Mouse (Mus musculus): ENCODE measurements at regions not wholly inside any gene's neighbourhood (a gene's known extent, or its start where the extent isn't known, plus 50 kb on each side); places are given as distances from the start of the nearest gene placed in this dataset.

GRCm38 (mm10) chr3:21974766-21975165 is 101.7 kb upstream of the Tbl1xr1 start:
- Histone ChIP-seq H3K9me3 (ENCODE audit: control insufficient read depth, insufficient read depth, low read depth, low read length) (no peaks in the 10 kb centered on the region), H3K9ac (ENCODE audit: insufficient read depth, low read depth, low read length, poor library complexity, severe bottlenecking) (no peak overlapping the region), H3K27ac (ENCODE audit: insufficient read depth, low read depth, low read length, poor library complexity, severe bottlenecking) (no peak overlapping the region), H3K36me3 (ENCODE audit: control insufficient read depth, insufficient read depth, low read length, poor library complexity, severe bottlenecking) (no peaks in the 10 kb centered on the region), H3K4me1 (ENCODE audit: control insufficient read depth in 2 of 2, insufficient read depth in 2 of 2, low read length in 2 of 2, poor library complexity in 1 of 2) (no peaks in the 10 kb centered on the region), H3K4me3 (ENCODE audit: insufficient read depth in 1 of 2, low read depth in 1 of 2, low read length in 2 of 2, poor library complexity in 1 of 2, severe bottlenecking in 1 of 2) (no peak overlapping the region)
- no peak for DNase-seq (ENCODE audit: low read depth, low spot score)
- no peak for TF ChIP-seq HCFC1 (IDR thresholded peaks at IDR 0.05; ENCODE audit: borderline replicate concordance, insufficient read depth, low read length)
- TF ChIP-seq CHD2 (IDR thresholded peaks at IDR 0.05; ENCODE audit: low read depth, low read length): no peak
- TF ChIP-seq ZC3H11A (IDR thresholded peaks at IDR 0.05; ENCODE audit: borderline replicate concordance, low read depth, low read length): no peak
- no peak for TF ChIP-seq ZNF384 (IDR thresholded peaks at IDR 0.05; ENCODE audit: low read depth, low read length)
- TF ChIP-seq MAFK (IDR thresholded peaks at IDR 0.05; ENCODE audit: insufficient read depth, low read depth, low read length): no peak
- in situ Hi-C loops (cut with MboI; ENCODE audit: low sequenced_read_pairs in 2 of 2, unreplicated experiment in 2 of 2): no loop called here

- Histone ChIP-seq H3K27ac (ENCODE audit: insufficient read depth, low read depth, low read length, poor library complexity, severe bottlenecking) (no peak overlapping the region), H3K9me3 (ENCODE audit: control insufficient read depth, insufficient read depth, low read depth, low read length) (no peaks in the 10 kb centered on the region)
- in situ Hi-C loops (cut with MboI; ENCODE audit: low sequenced_read_pairs in 2 of 2, unreplicated experiment in 2 of 2): no loop called here
Observed at GRCm38 (mm10) chr3:21977775-21978174, 98.7 kb upstream of the Tbl1xr1 start.

GRCm38 (mm10) chr3:21982991-21983390 is 93.5 kb upstream of the Tbl1xr1 start:
- H3K36me3 ChIP-seq (ENCODE audit: control insufficient read depth, insufficient read depth, low read length, poor library complexity, severe bottlenecking): no peaks in the 10 kb centered on the region
- TF ChIP-seq CHD2 (IDR thresholded peaks at IDR 0.05; ENCODE audit: low read depth, low read length): no peak
- no peak for TF ChIP-seq ZNF384 (IDR thresholded peaks at IDR 0.05; ENCODE audit: low read depth, low read length)
- no peak for TF ChIP-seq ZC3H11A (IDR thresholded peaks at IDR 0.05; ENCODE audit: borderline replicate concordance, low read depth, low read length)
- no peak for TF ChIP-seq MAFK (IDR thresholded peaks at IDR 0.05; ENCODE audit: insufficient read depth, low read depth, low read length)
- no peak overlapping the region for H3K27ac ChIP-seq (ENCODE audit: insufficient read depth, low read depth, low read length, poor library complexity, severe bottlenecking)
- no peak for DNase-seq (ENCODE audit: low read depth, low spot score)
- no peak overlapping the region for H3K4me3 ChIP-seq (ENCODE audit: insufficient read depth in 1 of 2, low read depth in 1 of 2, low read length in 2 of 2, poor library complexity in 1 of 2, severe bottlenecking in 1 of 2)
- in situ Hi-C loops (cut with MboI; ENCODE audit: low sequenced_read_pairs in 2 of 2, unreplicated experiment in 2 of 2): no loop called here
- no peaks in the 10 kb centered on the region for H3K4me1 ChIP-seq (ENCODE audit: control insufficient read depth in 2 of 2, insufficient read depth in 2 of 2, low read length in 2 of 2, poor library complexity in 1 of 2)
- H3K9me3 ChIP-seq (ENCODE audit: control insufficient read depth, insufficient read depth, low read depth, low read length): no peaks in the 10 kb centered on the region
- no peak overlapping the region for H3K9ac ChIP-seq (ENCODE audit: insufficient read depth, low read depth, low read length, poor library complexity, severe bottlenecking)

More at GRCm38 (mm10) chr3:21977775-21978174, 98.7 kb upstream of the Tbl1xr1 start:
- Histone ChIP-seq H3K36me3 (ENCODE audit: control insufficient read depth, insufficient read depth, low read length, poor library complexity, severe bottlenecking) (no peaks in the 10 kb centered on the region), H3K9ac (ENCODE audit: insufficient read depth, low read depth, low read length, poor library complexity, severe bottlenecking) (no peak overlapping the region), H3K4me3 (ENCODE audit: insufficient read depth in 1 of 2, low read depth in 1 of 2, low read length in 2 of 2, poor library complexity in 1 of 2, severe bottlenecking in 1 of 2) (no peak overlapping the region), H3K4me1 (ENCODE audit: control insufficient read depth in 2 of 2, insufficient read depth in 2 of 2, low read length in 2 of 2, poor library complexity in 1 of 2) (no peaks in the 10 kb centered on the region)
- TF ChIP-seq HCFC1 (IDR thresholded peaks at IDR 0.05; ENCODE audit: borderline replicate concordance, insufficient read depth, low read length) (no peak), CHD2 (IDR thresholded peaks at IDR 0.05; ENCODE audit: low read depth, low read length) (no peak), ZNF384 (IDR thresholded peaks at IDR 0.05; ENCODE audit: low read depth, low read length) (no peak), ZC3H11A (IDR thresholded peaks at IDR 0.05; ENCODE audit: borderline replicate concordance, low read depth, low read length) (no peak), MAFK (IDR thresholded peaks at IDR 0.05; ENCODE audit: insufficient read depth, low read depth, low read length) (no peak)
- no peak for DNase-seq (ENCODE audit: low read depth, low spot score)

GRCm38 (mm10) chr3:21983993-21984725 is 92.3 kb upstream of the Tbl1xr1 start:
- Histone ChIP-seq H3K9me3 (ENCODE audit: control insufficient read depth, insufficient read depth, low read depth, low read length) (no peaks in the 10 kb centered on the region), H3K4me1 (ENCODE audit: control insufficient read depth in 2 of 2, insufficient read depth in 2 of 2, low read length in 2 of 2, poor library complexity in 1 of 2) (no peaks in the 10 kb centered on the region), H3K4me3 (ENCODE audit: insufficient read depth in 1 of 2, low read depth in 1 of 2, low read length in 2 of 2, poor library complexity in 1 of 2, severe bottlenecking in 1 of 2) (no peak overlapping the region), H3K36me3 (ENCODE audit: control insufficient read depth, insufficient read depth, low read length, poor library complexity, severe bottlenecking) (no peaks in the 10 kb centered on the region), H3K9ac (ENCODE audit: insufficient read depth, low read depth, low read length, poor library complexity, severe bottlenecking) (no peak overlapping the region), H3K27ac (ENCODE audit: insufficient read depth, low read depth, low read length, poor library complexity, severe bottlenecking) (no peak overlapping the region)
- in situ Hi-C loops (cut with MboI; ENCODE audit: low sequenced_read_pairs in 2 of 2, unreplicated experiment in 2 of 2): no loop called here
- DNase-seq (ENCODE audit: low read depth, low spot score): peak; percentile 41
- no peak for TF ChIP-seq MAFK (IDR thresholded peaks at IDR 0.05; ENCODE audit: insufficient read depth, low read depth, low read length)

- H3K27ac ChIP-seq (ENCODE audit: insufficient read depth, low read depth, low read length, poor library complexity, severe bottlenecking): no peak overlapping the region
- no peak for DNase-seq (ENCODE audit: low read depth, low spot score)
- TF ChIP-seq ZC3H11A (IDR thresholded peaks at IDR 0.05; ENCODE audit: borderline replicate concordance, low read depth, low read length): no peak
- no peak for TF ChIP-seq HCFC1 (IDR thresholded peaks at IDR 0.05; ENCODE audit: borderline replicate concordance, insufficient read depth, low read length)
- TF ChIP-seq ZNF384 (IDR thresholded peaks at IDR 0.05; ENCODE audit: low read depth, low read length): no peak
- no peak for TF ChIP-seq MAFK (IDR thresholded peaks at IDR 0.05; ENCODE audit: insufficient read depth, low read depth, low read length)
- no peak for TF ChIP-seq CHD2 (IDR thresholded peaks at IDR 0.05; ENCODE audit: low read depth, low read length)
- H3K9ac ChIP-seq (ENCODE audit: insufficient read depth, low read depth, low read length, poor library complexity, severe bottlenecking): no peak overlapping the region
- no peaks in the 10 kb centered on the region for H3K4me1 ChIP-seq (ENCODE audit: control insufficient read depth in 2 of 2, insufficient read depth in 2 of 2, low read length in 2 of 2, poor library complexity in 1 of 2)
- in situ Hi-C loops (cut with MboI; ENCODE audit: low sequenced_read_pairs in 2 of 2, unreplicated experiment in 2 of 2): no loop called here
- H3K4me3 ChIP-seq (ENCODE audit: insufficient read depth in 1 of 2, low read depth in 1 of 2, low read length in 2 of 2, poor library complexity in 1 of 2, severe bottlenecking in 1 of 2): no peak overlapping the region
- H3K36me3 ChIP-seq (ENCODE audit: control insufficient read depth, insufficient read depth, low read length, poor library complexity, severe bottlenecking): no peaks in the 10 kb centered on the region
- H3K9me3 ChIP-seq (ENCODE audit: control insufficient read depth, insufficient read depth, low read depth, low read length): no peaks in the 10 kb centered on the region
Observed at GRCm38 (mm10) chr3:21984807-21985206, 91.6 kb upstream of the Tbl1xr1 start.

Data from ES-E14 (cell line).